Mouse (Mus musculus): ENCODE measurements around the gene Rybp. TPM values are rescaled to one million over a fixed set of nuclear protein-coding genes. Genes with fewer than 3 reads are reported as not detected.

Gene Rybp
- polyA plus RNA-seq, 1 experiment, result 28.1 TPM

DNA sequence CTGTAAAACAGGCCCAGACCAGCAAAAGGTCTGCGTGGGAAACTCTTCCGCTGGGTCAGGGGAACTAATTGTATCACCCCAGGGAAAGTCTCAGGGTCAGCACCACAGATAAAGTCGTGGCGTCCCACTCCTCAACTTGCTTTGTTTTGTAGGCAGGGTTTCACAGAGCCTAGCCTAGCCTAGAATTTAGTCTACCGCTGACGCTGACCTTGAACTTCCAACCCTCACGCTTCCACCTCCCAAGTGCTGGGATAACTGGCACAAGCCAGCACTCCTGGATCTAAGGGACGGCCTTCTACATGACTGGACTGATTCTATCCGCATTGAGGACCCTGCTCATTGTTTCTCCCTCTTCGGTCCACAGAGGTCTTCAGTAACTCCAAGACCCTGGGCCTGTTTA is 63.9 kb downstream of the Rybp start:
- H3K27ac ChIP-seq (ENCODE audit: insufficient read depth, low read depth, low read length), result no peak overlapping the region
- no peak overlapping the region for H3K4me3 ChIP-seq (ENCODE audit: insufficient read depth, low read length)
- TF ChIP-seq POLR2A (IDR thresholded peaks at IDR 0.05; ENCODE audit: borderline replicate concordance, low read depth, low read length) (no peak), CTCF (IDR thresholded peaks at IDR 0.05; ENCODE audit: low read depth, low read length) (no peak)

DNA sequence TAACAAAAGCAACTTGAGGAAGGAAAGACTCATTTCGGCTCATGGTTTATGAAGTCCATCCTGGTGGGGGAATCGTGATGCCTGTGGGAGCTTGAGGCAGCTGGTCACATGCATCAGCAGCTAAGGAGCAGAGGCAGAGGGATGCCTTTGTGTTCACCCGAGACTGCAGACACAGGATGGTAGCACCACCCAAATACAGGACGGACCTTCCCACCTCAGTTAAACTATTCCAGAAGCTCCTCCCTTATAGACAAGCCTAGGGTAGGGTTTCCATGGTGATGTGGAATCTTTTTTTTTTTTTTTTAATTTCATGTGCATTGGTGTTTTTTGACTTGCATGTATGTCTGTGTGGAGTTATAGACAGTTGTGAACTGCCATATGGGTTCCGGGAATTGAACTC is 64.4 kb downstream of the Rybp start:
- Histone ChIP-seq H3K27ac (ENCODE audit: insufficient read depth, low read depth, low read length) (no peak overlapping the region), H3K4me3 (ENCODE audit: insufficient read depth, low read length) (no peak overlapping the region), H3K4me1 (ENCODE audit: control insufficient read depth, insufficient read depth, low read length) (peaks cover 4% of the 10 kb centered on the region)
- TF ChIP-seq CTCF (IDR thresholded peaks at IDR 0.05; ENCODE audit: low read depth, low read length) (no peak), POLR2A (IDR thresholded peaks at IDR 0.05; ENCODE audit: borderline replicate concordance, low read depth, low read length) (no peak)

More for the DNA sequence above, 63.9 kb downstream of the Rybp start:
- peaks cover 4% of the 10 kb centered on the region for H3K4me1 ChIP-seq (ENCODE audit: control insufficient read depth, insufficient read depth, low read length)

DNA sequence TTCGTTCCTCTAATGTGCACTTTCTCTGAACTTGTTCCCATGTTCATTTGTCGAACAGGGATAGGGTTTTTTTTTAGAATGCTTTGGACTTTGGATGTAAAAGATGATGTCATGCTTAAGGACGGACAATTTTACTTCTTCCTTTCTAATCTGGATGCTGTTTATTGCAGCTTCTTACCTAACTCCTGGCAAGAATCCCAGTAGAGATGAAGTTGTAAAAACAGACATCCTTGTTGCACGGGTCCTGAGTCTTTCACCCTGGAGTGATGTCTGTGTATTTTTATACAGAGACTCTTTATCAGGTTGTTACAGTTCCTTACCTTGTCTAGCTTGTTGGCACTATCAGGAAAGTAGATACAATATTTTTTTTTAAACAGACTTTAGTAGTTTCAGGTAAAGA is 65.5 kb downstream of the Rybp start:
- Histone ChIP-seq H3K4me3 (ENCODE audit: insufficient read depth, low read length) (no peak overlapping the region), H3K27ac (ENCODE audit: insufficient read depth, low read depth, low read length) (no peak overlapping the region), H3K4me1 (ENCODE audit: control insufficient read depth, insufficient read depth, low read length) (peaks cover 4% of the 10 kb centered on the region)
- TF ChIP-seq POLR2A (IDR thresholded peaks at IDR 0.05; ENCODE audit: borderline replicate concordance, low read depth, low read length), result no peak
- TF ChIP-seq CTCF (IDR thresholded peaks at IDR 0.05; ENCODE audit: low read depth, low read length), result no peak

DNA sequence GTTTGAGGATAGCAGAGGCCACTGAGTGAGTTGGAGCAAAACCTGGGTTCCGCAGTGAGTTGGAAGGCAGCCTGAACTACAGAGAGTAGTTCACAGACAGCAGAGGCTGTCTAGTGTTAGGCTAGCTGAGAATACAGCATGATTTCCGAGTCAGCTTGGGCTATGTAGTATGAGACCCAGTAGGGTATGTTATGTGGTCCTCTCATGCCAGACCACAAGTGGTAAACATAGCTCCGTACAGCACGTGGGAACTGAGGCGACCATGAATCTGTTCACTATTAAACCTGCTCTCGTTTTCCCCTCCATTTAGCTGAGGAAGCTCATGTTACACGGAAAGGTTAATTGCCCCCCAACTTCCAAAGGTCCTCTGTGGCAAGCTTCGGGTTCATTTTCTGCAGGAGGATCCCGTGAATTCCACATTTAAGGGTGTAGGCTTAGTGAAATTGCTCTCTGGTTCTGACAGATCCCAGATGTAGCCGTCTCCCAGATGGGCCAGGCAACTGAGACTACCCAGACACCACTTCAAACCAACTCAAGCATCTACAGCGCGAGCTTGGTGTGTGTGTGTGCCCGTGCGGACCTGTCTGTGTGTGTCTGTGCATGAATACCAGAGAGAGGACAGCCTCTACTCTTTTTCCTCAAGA is 66.2 kb downstream of the Rybp start:
- no peak overlapping the region for H3K4me3 ChIP-seq (ENCODE audit: insufficient read depth, low read length)
- TF ChIP-seq POLR2A (IDR thresholded peaks at IDR 0.05; ENCODE audit: borderline replicate concordance, low read depth, low read length), result no peak
- no peak for TF ChIP-seq CTCF (IDR thresholded peaks at IDR 0.05; ENCODE audit: low read depth, low read length)
- peaks cover 4% of the 10 kb centered on the region for H3K4me1 ChIP-seq (ENCODE audit: control insufficient read depth, insufficient read depth, low read length)
- H3K27ac ChIP-seq (ENCODE audit: insufficient read depth, low read depth, low read length), result no peak overlapping the region

DNA sequence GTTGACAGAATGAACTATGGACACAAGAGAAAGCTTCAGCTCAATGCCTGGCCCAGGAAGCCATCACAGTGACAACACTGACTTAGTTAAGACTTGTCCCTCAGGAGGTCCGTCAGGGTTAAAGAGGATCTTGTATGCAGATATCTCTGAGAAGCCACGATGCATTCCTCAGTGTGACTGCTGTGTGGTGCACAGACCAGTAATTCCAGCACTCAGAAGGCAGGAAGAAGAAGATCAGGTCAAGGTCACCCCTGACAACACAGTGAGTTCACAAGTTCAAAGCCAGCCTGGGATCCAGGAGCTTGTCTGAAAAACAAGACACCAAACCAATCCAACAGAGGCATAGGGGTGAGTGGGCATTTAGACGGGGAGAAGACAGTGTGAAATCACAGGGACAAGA is 67.3 kb downstream of the Rybp start:
- Histone ChIP-seq H3K4me1 (ENCODE audit: control insufficient read depth, insufficient read depth, low read length) (peaks cover 4% of the 10 kb centered on the region), H3K27ac (ENCODE audit: insufficient read depth, low read depth, low read length) (no peak overlapping the region), H3K4me3 (ENCODE audit: insufficient read depth, low read length) (no peak overlapping the region)
- no peak for TF ChIP-seq CTCF (IDR thresholded peaks at IDR 0.05; ENCODE audit: low read depth, low read length)
- TF ChIP-seq POLR2A (IDR thresholded peaks at IDR 0.05; ENCODE audit: borderline replicate concordance, low read depth, low read length), result no peak

DNA sequence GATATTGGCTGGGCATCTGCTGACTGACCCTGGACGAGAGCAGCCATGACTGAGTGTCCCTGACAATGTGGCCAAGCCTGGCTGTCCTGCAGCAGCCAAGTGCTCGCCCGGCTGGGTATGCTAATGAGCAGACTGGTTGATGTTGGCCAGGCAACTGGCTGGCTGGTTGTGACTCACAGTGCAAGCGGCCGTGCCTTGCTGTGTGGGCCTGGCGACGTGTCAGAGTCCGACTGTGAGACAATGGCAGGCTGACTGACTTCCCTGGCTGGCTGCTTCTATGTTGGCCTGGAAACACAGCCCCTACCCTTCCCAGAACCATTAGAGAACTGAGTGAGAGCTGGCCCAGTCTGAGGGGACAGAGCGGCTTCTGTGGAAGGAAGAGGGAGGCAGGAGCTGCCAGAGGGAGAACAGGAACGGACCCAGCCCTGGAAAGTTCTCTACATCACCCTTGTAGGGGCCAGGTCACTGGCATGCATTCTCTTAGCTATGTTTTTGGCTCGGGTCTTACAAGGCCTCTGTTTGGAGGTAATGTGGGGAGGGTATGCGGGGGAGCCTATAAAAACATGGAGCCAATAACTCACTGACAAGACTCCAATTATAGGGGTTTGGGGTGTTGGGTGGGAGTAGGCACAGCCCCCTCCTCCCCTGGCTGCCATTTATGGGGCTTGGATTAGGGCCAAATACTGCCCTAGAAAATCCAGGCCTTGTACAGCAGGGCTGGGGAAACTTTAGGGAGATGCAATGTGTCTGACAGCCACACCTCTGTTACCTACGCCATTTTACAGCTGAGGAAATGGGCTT is 68.5 kb downstream of the Rybp start:
- H3K4me1 ChIP-seq (ENCODE audit: control insufficient read depth, insufficient read depth, low read length), result peaks cover 7% of the 10 kb centered on the region
- TF ChIP-seq CTCF (IDR thresholded peaks at IDR 0.05; ENCODE audit: low read depth, low read length) (no peak), POLR2A (IDR thresholded peaks at IDR 0.05; ENCODE audit: borderline replicate concordance, low read depth, low read length) (no peak)
- H3K27ac ChIP-seq (ENCODE audit: insufficient read depth, low read depth, low read length), result no peak overlapping the region
- no peak overlapping the region for H3K4me3 ChIP-seq (ENCODE audit: insufficient read depth, low read length)

DNA sequence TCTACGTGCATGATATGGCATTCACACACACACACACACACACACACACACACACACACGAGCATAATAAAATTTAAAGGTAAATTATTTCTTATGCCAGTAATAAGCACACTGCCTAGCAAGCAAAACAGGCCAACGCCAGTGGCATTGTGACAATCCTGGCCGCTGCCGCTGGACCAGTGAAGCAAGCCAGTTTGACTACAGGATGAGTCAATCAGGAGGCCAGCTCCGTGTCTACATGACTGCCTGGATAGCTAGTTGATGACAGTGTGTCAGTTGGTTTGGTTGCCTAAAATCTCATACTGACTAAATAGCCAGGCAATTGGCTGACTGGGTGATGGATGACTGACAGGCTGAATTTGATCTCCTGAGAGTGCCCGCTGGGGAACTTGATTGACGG is 69.8 kb downstream of the Rybp start:
- H3K4me1 ChIP-seq (ENCODE audit: control insufficient read depth, insufficient read depth, low read length), result peaks cover 8% of the 10 kb centered on the region
- no peak overlapping the region for H3K27ac ChIP-seq (ENCODE audit: insufficient read depth, low read depth, low read length)
- no peak overlapping the region for H3K4me3 ChIP-seq (ENCODE audit: insufficient read depth, low read length)
- TF ChIP-seq POLR2A (IDR thresholded peaks at IDR 0.05; ENCODE audit: borderline replicate concordance, low read depth, low read length), result no peak
- no peak for TF ChIP-seq CTCF (IDR thresholded peaks at IDR 0.05; ENCODE audit: low read depth, low read length)

DNA sequence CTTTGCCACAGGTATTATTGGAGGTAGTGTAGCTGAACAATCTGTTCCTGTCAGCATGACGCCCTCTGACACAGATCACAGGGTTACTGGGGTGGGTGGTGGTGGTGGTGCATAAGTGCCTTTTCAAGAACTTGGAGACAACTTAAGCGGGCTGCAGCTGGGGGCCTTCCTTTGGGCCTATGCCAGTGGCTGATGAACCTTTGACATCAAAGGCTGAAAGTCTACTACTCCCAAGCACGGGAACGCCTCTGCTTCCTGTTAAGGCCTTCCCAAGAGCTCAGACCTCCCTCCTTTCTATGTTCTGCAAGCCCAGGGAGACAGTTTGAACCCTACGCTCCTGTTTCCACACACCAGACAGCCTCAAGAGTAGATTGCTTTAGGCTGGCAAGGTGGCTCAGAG is 70.3 kb downstream of the Rybp start:
- no peak for TF ChIP-seq POLR2A (IDR thresholded peaks at IDR 0.05; ENCODE audit: borderline replicate concordance, low read depth, low read length)
- TF ChIP-seq CTCF (IDR thresholded peaks at IDR 0.05; ENCODE audit: low read depth, low read length), result no peak
- Histone ChIP-seq H3K4me3 (ENCODE audit: insufficient read depth, low read length) (no peak overlapping the region), H3K4me1 (ENCODE audit: control insufficient read depth, insufficient read depth, low read length) (peaks cover 9% of the 10 kb centered on the region), H3K27ac (ENCODE audit: insufficient read depth, low read depth, low read length) (no peak overlapping the region)

DNA sequence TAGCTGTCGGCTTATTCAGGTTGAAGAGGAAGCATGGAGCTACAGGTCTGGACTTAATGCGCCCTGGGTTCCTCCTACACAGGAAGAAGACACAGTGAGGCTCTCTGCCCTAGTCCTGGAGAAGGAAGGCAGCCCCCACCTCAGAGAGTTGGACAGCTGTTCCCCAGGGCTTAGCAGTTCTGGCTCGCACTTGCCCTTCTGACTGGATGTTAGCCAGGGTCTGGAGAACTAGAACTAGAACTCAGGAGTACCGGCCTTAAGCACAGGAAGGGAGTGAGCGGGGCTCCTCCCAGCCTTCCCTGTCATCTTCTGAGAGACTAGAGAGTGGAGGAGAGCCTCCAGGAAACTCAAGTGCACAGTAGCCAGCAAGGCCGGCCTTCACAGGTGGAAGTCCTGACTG is 71.5 kb downstream of the Rybp start:
- TF ChIP-seq POLR2A (IDR thresholded peaks at IDR 0.05; ENCODE audit: borderline replicate concordance, low read depth, low read length), result no peak
- TF ChIP-seq CTCF (IDR thresholded peaks at IDR 0.05; ENCODE audit: low read depth, low read length), result no peak
- Histone ChIP-seq H3K27ac (ENCODE audit: insufficient read depth, low read depth, low read length) (no peak overlapping the region), H3K4me1 (ENCODE audit: control insufficient read depth, insufficient read depth, low read length) (peaks cover 16% of the 10 kb centered on the region), H3K4me3 (ENCODE audit: insufficient read depth, low read length) (no peak overlapping the region)

All from bone marrow macrophage, adult 2 months (primary cell).